Comparison of ENCODE assay signal across 25 mouse cellular contexts in genomic region chr14:61024006-61024405, GRCm38 (mm10).
"Had no signal": no experiment of that assay in that cellular context is flagged by ENCODE, and none has a peak within 500 bp of the region (broad histone marks: within the 10 kb centered on the region; RNA-seq: fewer than 3 reads in every experiment).

No protein-coding gene starts in this region.

- ATAC-seq: hindbrain, postnatal 0 days; intestine, embryonic 16.5 days had no signal

- H3K27me3 ChIP-seq: heart, embryonic 13.5 days; heart, embryonic 15.5 days; hindbrain, embryonic 13.5 days; hindbrain, embryonic 15.5 days; kidney, embryonic 15.5 days; liver, embryonic 13.5 days had no signal

- H3K4me1 ChIP-seq: hindbrain, embryonic 13.5 days; hindbrain, embryonic 15.5 days; limb, embryonic 10.5 days; liver, embryonic 13.5 days had no signal

- H3K27ac ChIP-seq: gastrocnemius, adult 2 months; heart, adult 2 months; heart, embryonic 13.5 days; heart, embryonic 15.5 days; hindbrain, embryonic 13.5 days; hindbrain, embryonic 15.5 days; hindbrain, postnatal 0 days; kidney, embryonic 15.5 days; kidney, postnatal 0 days; left cerebral cortex, adult 2 months; limb, embryonic 10.5 days; limb, embryonic 12.5 days; liver, embryonic 13.5 days had no signal

- DNase-seq: gastrocnemius, adult 2 months; gastrocnemius, postnatal 14 days; gastrocnemius, postnatal 36 days; heart, adult 11 months; heart, adult 2 months; heart, postnatal 14 days; heart, postnatal 36 days; kidney, adult 11 months; kidney, adult 2 months; kidney, adult 9 months; kidney, postnatal 14 days; kidney, postnatal 36 days; liver, embryonic 13.5 days had no signal

- H3K4me3 ChIP-seq: gastrocnemius, adult 2 months; heart, adult 2 months; heart, embryonic 13.5 days; heart, embryonic 15.5 days; hindbrain, embryonic 13.5 days; hindbrain, embryonic 15.5 days; kidney, embryonic 15.5 days; left cerebral cortex, adult 2 months; limb, embryonic 10.5 days; limb, embryonic 12.5 days; liver, embryonic 13.5 days had no signal

- H3K36me3 ChIP-seq: heart, embryonic 15.5 days; hindbrain, embryonic 13.5 days; hindbrain, embryonic 15.5 days; kidney, embryonic 15.5 days; liver, embryonic 13.5 days had no signal

- H3K4me2 ChIP-seq: heart, embryonic 11.5 days; heart, embryonic 13.5 days; heart, embryonic 15.5 days; hindbrain, embryonic 13.5 days; hindbrain, embryonic 15.5 days; kidney, embryonic 15.5 days; limb, embryonic 12.5 days; liver, embryonic 13.5 days had no signal

- H3K9ac ChIP-seq: heart, embryonic 13.5 days; heart, embryonic 15.5 days; hindbrain, embryonic 13.5 days; hindbrain, embryonic 15.5 days; kidney, embryonic 15.5 days; limb, embryonic 12.5 days; liver, embryonic 13.5 days had no signal

- H3K9me3 ChIP-seq: heart, embryonic 13.5 days; heart, embryonic 15.5 days; hindbrain, embryonic 13.5 days; hindbrain, embryonic 15.5 days; kidney, embryonic 15.5 days; limb, embryonic 10.5 days; limb, embryonic 12.5 days; liver, embryonic 13.5 days had no signal
